Mouse (Mus musculus): ENCODE measurements around the gene Atg4c. TPM values are rescaled to one million over a fixed set of nuclear protein-coding genes. Genes with fewer than 3 reads are reported as not detected.

The Atg4c gene
- polyA plus RNA-seq, 1 experiment from 2014 or later = 16.2 TPM

DNA sequence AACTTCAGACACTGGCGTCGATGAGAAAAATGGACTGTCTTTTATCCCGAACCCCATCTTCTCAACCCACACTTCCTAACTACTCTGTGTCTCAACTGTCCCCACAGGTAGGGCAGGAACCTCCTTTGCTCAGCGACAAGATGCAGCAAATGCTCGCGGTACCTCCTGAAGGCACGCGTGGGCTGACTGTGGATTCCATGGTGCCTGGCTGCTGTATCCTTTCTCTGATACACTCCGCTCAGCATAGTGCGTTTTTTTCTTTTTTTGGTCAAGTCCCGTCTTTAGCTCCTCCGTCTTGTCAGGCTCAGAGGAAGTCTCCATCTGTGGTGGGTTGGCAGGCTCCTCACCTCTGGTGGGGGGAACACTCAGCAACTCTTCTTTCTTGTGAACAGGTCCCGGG, 111.1 kb downstream of the Atg4c start:
- Histone ChIP-seq H3K4me2 (replicated peaks; ENCODE audit: low read depth, low read length) (no peak overlapping the region), H3K4me3 (ENCODE audit: low read length) (no peak overlapping the region), H3K27me3 (ENCODE audit: control insufficient read depth, insufficient read depth, low read length) (no peaks in the 10 kb centered on the region), H3K9me3 (ENCODE audit: control insufficient read depth, low read length) (0 out of 2 replicates have a peak, but pooled peaks cover 6% of the 10 kb centered on the region), H3K9ac (ENCODE audit: low read depth, low read length) (no peak overlapping the region), H3K4me1 (ENCODE audit: control insufficient read depth, insufficient read depth, low read length) (no peaks in the 10 kb centered on the region), H3K27ac (ENCODE audit: low read depth, low read length) (no peak overlapping the region), H3K36me3 (ENCODE audit: control insufficient read depth, insufficient read depth, low read length) (no peaks in the 10 kb centered on the region)
- WGBS = 87% methylated on average over 13 of the region's 13 CpGs
- ATAC-seq (ENCODE audit: low FRiP score, low TSS enrichment) = no peak

Other genes starting within 250 kb of the Atg4c start
- 1.7 and 1.8 TPM in 2 replicates for gene Angptl3, start 163.0 kb upstream of the Atg4c start, polyA plus RNA-seq (2014; fragmentation: Nextera tagmentation; extraction: Ambion mirVana)
- 63.1 and 84.5 TPM in 2 replicates for gene Dock7, start 73.0 kb upstream of the Atg4c start, polyA plus RNA-seq (2014; fragmentation: Nextera tagmentation; extraction: Ambion mirVana)
- gene Gm12689, start 102.0 kb downstream of the Atg4c start, polyA plus RNA-seq (2014; fragmentation: Nextera tagmentation; extraction: Ambion mirVana) = 0.29 and 0.68 TPM in 2 replicates